Mouse (Mus musculus) embryonic facial prominence, embryonic 11.5 days (tissue): ENCODE measurements around the gene Wbp1. TPM values are rescaled to one million over a fixed set of nuclear protein-coding genes. Genes with fewer than 3 reads are reported as not detected.

Experiments used
- ATAC-seq: fragments of 200-750 bp; cut with Nextera tagmentation; replicated peaks from 2 replicates; pipeline ENCODE4 v1.8.0; 2017; ENCODE audit warnings: low read depth; ENCODE audit not compliant: insufficient number of reproducible peaks, low FRiP score, low TSS enrichment
- DNase-seq: peaks from one replicate; pipeline ENCODE4 v3.0.0-alpha.2; 2015; ENCODE audit warnings: low spot score
- H3K27ac ChIP-seq: fragments of 300-500 bp; sonication (generic); replicated peaks from 2 replicates; pipeline ENCODE4 v1.5.1; 2014; ENCODE audit warnings: mild to moderate bottlenecking, low read depth, low read length, control low read depth
- H3K27me3 ChIP-seq: fragments of 300-500 bp; sonication (generic); 2 replicates; pipeline ENCODE4 v1.6.1; 2014; ENCODE audit warnings: mild to moderate bottlenecking, low read length, moderate library complexity, mixed read lengths; ENCODE audit not compliant: control insufficient read depth, insufficient read depth
- H3K36me3 ChIP-seq: fragments of 300-500 bp; sonication (generic); replicated peaks from 2 replicates; pipeline ENCODE4 v1.6.1; 2014; ENCODE audit warnings: low read depth, mild to moderate bottlenecking, low read length, moderate library complexity, mixed read lengths; ENCODE audit not compliant: control insufficient read depth, insufficient read depth
- H3K4me1 ChIP-seq: fragments of 300-500 bp; sonication (generic); 2 replicates; pipeline ENCODE4 v1.6.1; 2014; ENCODE audit warnings: low read length, mixed read lengths; ENCODE audit not compliant: control insufficient read depth, insufficient read depth
- H3K4me2 ChIP-seq: fragments of 300-500 bp; sonication (generic); 2 replicates; pipeline ENCODE4 v1.6.1; 2014; ENCODE audit warnings: low read depth, mild to moderate bottlenecking, control low read depth, low read length, moderate library complexity
- H3K4me3 ChIP-seq: fragments of 300-500 bp; sonication (generic); 2 replicates; pipeline ENCODE4 v1.5.1; 2014; ENCODE audit warnings: low read depth, low read length, control low read depth
- H3K9ac ChIP-seq: fragments of 300-500 bp; sonication (generic); replicated peaks from 2 replicates; pipeline ENCODE4 v1.6.1; 2014; ENCODE audit warnings: mild to moderate bottlenecking, control low read depth, low read length
- H3K9me3 ChIP-seq: fragments of 300-500 bp; sonication (generic); replicated peaks from 2 replicates; pipeline ENCODE4 v1.6.1; 2016; ENCODE audit warnings: mild to moderate bottlenecking, low read length, inconsistent platforms, mixed read lengths; ENCODE audit not compliant: control insufficient read depth
- WGBS: fragments of 180-500 bp; shearing (Covaris S2); extraction: QIAGEN DNeasy Blood & Tissue Kit; methylation state at CpG from one replicate; pipeline ENCODE4 v1.1.7; 2014; 5-methylcytosine and 5-hydroxymethylcytosine counted together
- microRNA counts: library from miRNA; unstranded; fragments of <30 nt; microRNA quantifications from one replicate; lab custom pipeline; 2016
- microRNA-seq: library from miRNA; unstranded; fragments of <30 nt; microRNA quantifications from one replicate; pipeline ENCODE4, GENCODE M21; 2016; ENCODE audit warnings: borderline number of aligned reads
- polyA plus RNA-seq: library from polyadenylated mRNA; unstranded; fragments of >200 nt; fragmentation: Nextera tagmentation; extraction: Ambion mirVana; gene quantifications from 2 replicates; pipeline ENCODE4 v1.2.1, GENCODE M21; 2014

Wbp1 gene
- polyA plus RNA-seq, 1 experiment from 2014 or later = 146 TPM

DNA sequence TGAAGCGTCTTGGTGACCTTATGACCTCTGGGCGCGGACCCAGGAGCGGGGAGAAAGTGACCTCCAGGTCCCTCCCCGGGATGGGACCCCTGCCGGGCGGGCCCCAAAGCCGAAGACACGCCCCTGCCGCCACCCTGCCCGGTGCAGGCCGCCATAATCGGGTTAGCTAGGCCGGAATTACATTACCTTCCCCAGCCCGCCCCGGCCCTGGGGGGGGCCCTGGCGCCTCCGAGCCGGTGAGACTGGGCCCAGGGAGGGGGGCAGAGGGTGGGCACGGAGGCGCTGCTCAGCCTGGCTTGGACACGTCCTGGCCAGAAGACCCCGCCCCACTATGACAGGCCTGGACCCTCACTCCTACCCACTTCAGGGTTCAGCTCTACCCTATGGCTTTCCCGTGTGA lies 50.1 kb downstream of the Wbp1 start:
- Histone ChIP-seq H3K9me3 (no peaks in the 10 kb centered on the region), H3K27ac (no peak overlapping the region), H3K4me3 (peak overlapping the region; percentile 30), H3K9ac (peak overlapping the region; percentile 13; the same call in 1 of the 2 replicates), H3K4me2 (peak overlapping the region; percentile 33), H3K27me3 (peaks cover 73% of the 10 kb centered on the region), H3K4me1 (peaks cover 6% of the 10 kb centered on the region), H3K36me3 (no peaks in the 10 kb centered on the region)
- WGBS = under 1% methylated on average over 21 of the region's 24 CpGs
- no peak for DNase-seq
- ATAC-seq = peak; percentile 52

DNA sequence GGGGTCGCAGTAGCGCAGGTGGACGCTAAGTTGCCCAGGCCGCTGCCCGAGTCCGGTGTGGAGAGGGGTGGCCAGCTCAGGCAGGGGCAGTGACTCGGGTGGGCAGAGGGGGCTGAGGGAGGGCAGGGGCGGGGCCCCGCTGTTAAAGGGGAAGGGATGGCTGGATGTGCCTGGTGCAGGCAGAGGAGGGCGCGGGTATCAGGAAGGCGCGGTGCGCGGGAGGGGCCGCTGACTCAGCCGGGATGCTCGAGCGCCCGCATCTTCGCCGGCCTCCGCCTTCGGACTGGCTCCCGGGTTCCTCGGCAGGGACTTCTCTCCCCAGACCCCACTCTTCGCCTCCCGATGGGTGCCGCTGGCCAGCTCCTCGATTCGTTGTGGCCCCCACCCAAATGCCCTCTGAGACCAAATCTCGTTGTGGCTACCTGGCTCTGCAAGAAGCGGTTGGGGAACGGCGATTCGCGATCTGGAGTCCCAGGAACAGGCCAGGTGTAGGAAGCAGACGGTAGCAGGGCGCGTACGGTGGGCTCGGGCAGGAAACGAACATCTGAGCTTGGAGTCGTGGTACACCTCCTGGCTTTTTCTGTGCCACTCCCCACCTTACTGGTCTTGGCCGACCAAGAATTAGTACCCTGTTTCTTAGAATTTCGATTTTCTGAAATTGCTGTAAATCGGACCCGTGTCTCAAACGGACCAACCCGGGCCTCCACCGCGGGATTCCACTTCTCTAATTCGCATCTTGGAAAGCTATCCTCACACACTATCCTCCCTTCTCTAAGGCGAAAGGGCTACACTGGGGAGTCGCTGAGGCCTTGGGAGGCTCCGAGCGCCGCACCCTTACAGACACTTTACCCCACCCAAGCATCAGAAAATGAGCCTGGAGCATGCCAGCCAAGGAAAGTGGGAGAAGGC lies 50.8 kb downstream of the Wbp1 start:
- Histone ChIP-seq H3K4me2 (peak overlapping the region; percentile 46), H3K9me3 (no peaks in the 10 kb centered on the region), H3K4me1 (peaks cover 6% of the 10 kb centered on the region), H3K4me3 (peak overlapping the region; percentile 30), H3K27ac (0 out of 2 replicates have a peak overlapping the region, but pooled peaks have one; percentile 28), H3K36me3 (no peaks in the 10 kb centered on the region), H3K9ac (peak overlapping the region; percentile 30; the same call in 1 of the 2 replicates), H3K27me3 (peaks cover 80% of the 10 kb centered on the region)
- ATAC-seq = peak; percentile 11; the same call in 1 of the 2 replicates
- no peak for DNase-seq
- under 1% methylated on average over 51 of the region's 58 CpGs for WGBS

GRCm38 (mm10) chr6:83070247-83070310 lies 51.3 kb downstream of the Wbp1 start, which contains the start of gene Tlx2:
TSS of gene Tlx2 (minus strand) at chr6:83070293.
- H3K27ac ChIP-seq = 0 out of 2 replicates have a peak within 1 kb of the TSS, but pooled peaks have one; percentile 28

DNA sequence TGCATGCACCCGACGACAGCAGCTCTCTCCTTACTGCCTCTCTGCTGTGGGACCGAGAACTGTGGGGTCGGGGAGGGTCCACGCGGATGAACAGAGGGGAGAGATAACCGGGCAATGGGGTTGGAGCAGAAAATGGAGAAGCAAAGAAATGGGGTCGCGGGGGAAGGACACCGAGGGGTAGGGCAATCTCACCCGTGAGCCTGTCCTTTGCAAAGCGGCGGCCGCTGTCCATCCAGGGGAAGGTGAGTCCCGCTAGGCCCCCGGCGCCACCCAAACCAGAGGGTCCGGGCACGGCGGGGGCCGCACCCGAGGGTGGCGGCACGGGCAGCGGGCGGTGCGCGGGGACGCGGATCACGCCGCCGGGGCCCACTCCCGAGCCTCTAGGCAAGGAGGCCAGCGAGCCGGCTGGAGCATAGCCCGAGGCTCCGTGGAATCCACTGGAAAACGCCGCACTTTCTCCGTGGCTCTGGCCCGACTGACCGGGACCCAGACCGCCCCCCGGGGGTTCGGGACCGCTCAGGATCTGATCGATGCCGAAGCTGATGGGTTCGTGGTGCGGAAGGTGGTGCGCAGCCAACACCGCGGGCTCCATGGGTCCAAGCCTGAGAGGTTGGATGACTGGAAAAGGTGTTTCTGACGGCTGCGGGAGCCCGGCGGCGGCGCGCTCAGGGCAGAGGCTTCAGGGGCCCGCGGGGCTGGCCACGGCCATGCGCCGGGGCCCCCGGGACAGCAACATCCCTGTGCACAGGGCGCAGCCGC lies 51.7 kb downstream of the Wbp1 start:
- Histone ChIP-seq H3K36me3 (no peaks in the 10 kb centered on the region), H3K27ac (no peak overlapping the region), H3K4me2 (peak overlapping the region; percentile 46), H3K4me3 (peak overlapping the region; percentile 30), H3K4me1 (peaks cover 6% of the 10 kb centered on the region), H3K9ac (no peak overlapping the region; the same call in none of the 2 replicates), H3K9me3 (no peaks in the 10 kb centered on the region), H3K27me3 (peaks cover 86% of the 10 kb centered on the region)
- no peak for DNase-seq
- 3% methylated on average over 69 of the region's 69 CpGs for WGBS
- ATAC-seq = peak; percentile 10; the same call in 1 of the 2 replicates

More at GRCm38 (mm10) chr6:83070247-83070310, 51.3 kb downstream of the Wbp1 start, which contains the start of gene Tlx2:
- Histone ChIP-seq H3K4me3 (peak within 1 kb of the TSS; percentile 30), H3K27me3 (peaks cover 85% of the 10 kb centered on the region), H3K4me1 (peaks cover 6% of the 10 kb centered on the region), H3K9ac (peak within 1 kb of the TSS; percentile 30), H3K36me3 (no peaks in the 10 kb centered on the region), H3K9me3 (no peaks in the 10 kb centered on the region), H3K4me2 (peak within 1 kb of the TSS; percentile 46)
- 1% methylated on average over 10 of the region's 10 CpGs for WGBS
- DNase-seq (no peak), ATAC-seq (no peak)

MicroRNAs encoded within 50 kb of the gene (microRNA counts, 519-probe panel; counts per million panel counts)
- not detected for microRNA mmu-miR-3470a+mmu-miR-3470b (lab: Ali Mortazavi, UCI)

Small RNA genes within 50 kb of the gene (microRNA-seq; reads per million reads assigned to microRNA genes)
- gene Mir3470a = not detected

Other genes starting within 250 kb of the Wbp1 start
- gene Sema4f, start 181.8 kb downstream of the Wbp1 start, polyA plus RNA-seq = 0.97 and 1.3 TPM in 2 replicates
- gene M1ap, start 174.7 kb downstream of the Wbp1 start, polyA plus RNA-seq = 0.21 and 0.50 TPM in 2 replicates
- 5.4 and 8.2 TPM in 2 replicates for gene Dok1, start 88.1 kb downstream of the Wbp1 start, polyA plus RNA-seq
- gene Loxl3, start 87.4 kb downstream of the Wbp1 start, polyA plus RNA-seq = 8.9 and 10.1 TPM in 2 replicates
- 105 and 108 TPM in 2 replicates for gene Aup1, start 67.0 kb downstream of the Wbp1 start, polyA plus RNA-seq
- gene Htra2, start 66.3 kb downstream of the Wbp1 start, polyA plus RNA-seq = 33.3 and 34.9 TPM in 2 replicates
- 0.45 and 0.66 TPM in 2 replicates for gene Dqx1, start 63.7 kb downstream of the Wbp1 start, polyA plus RNA-seq
- gene Tlx2, start 51.3 kb downstream of the Wbp1 start, polyA plus RNA-seq = 7.9 and 9.7 TPM in 2 replicates
- gene Pcgf1, start 43.7 kb downstream of the Wbp1 start, polyA plus RNA-seq = 40.9 and 42.9 TPM in 2 replicates
- gene Lbx2, start 35.2 kb downstream of the Wbp1 start, polyA plus RNA-seq = 0.73 and 0.89 TPM in 2 replicates
- gene Ccdc142, start 20.0 kb downstream of the Wbp1 start, polyA plus RNA-seq = 0.62 and 1.8 TPM in 2 replicates
- 0.97 and 1.8 TPM in 2 replicates for gene Gm42688, start 19.9 kb downstream of the Wbp1 start, polyA plus RNA-seq
- gene Mrpl53, start 12.5 kb downstream of the Wbp1 start, polyA plus RNA-seq = 126 and 129 TPM in 2 replicates
- gene Mogs, start 6.1 kb downstream of the Wbp1 start, polyA plus RNA-seq = 22.1 and 23.9 TPM in 2 replicates
- gene Ino80b, start 3.9 kb upstream of the Wbp1 start, polyA plus RNA-seq = 17.5 and 19.5 TPM in 2 replicates
- 17.7 and 18.3 TPM in 2 replicates for gene Rtkn, start 13.9 kb upstream of the Wbp1 start, polyA plus RNA-seq
- gene Wdr54, start 34.8 kb upstream of the Wbp1 start, polyA plus RNA-seq = 10.7 and 11.1 TPM in 2 replicates
- gene 1700003E16Rik, start 34.8 kb upstream of the Wbp1 start, polyA plus RNA-seq = 0.97 and 1.4 TPM in 2 replicates
- 67.0 and 73.5 TPM in 2 replicates for gene Dctn1, start 44.4 kb upstream of the Wbp1 start, polyA plus RNA-seq
- 1.0 and 1.1 TPM in 2 replicates for gene Slc4a5, start 98.3 kb upstream of the Wbp1 start, polyA plus RNA-seq
- gene Mthfd2, start 204.3 kb upstream of the Wbp1 start, polyA plus RNA-seq = 58.7 and 59.7 TPM in 2 replicates
- gene Mob1a, start 204.5 kb upstream of the Wbp1 start, polyA plus RNA-seq = 80.0 and 85.7 TPM in 2 replicates
- 142 and 144 TPM in 2 replicates for gene Bola3, start 227.6 kb upstream of the Wbp1 start, polyA plus RNA-seq